Mouse (Mus musculus) layer of hippocampus, postnatal 14 days (tissue): ENCODE measurements around the gene Ang. TPM values are rescaled to one million over a fixed set of nuclear protein-coding genes. Genes with fewer than 3 reads are reported as not detected.

Source experiments
- DNase-seq, 2 experiments: peaks; one replicate each; pipeline ENCODE4 v3.0.0; 2021 to 2022; ENCODE audit warnings: low spot score in 2 of 2, mixed read lengths in 1 of 2
- long read RNA-seq, 2 experiments: library from polyadenylated mRNA; stranded (forward); transcript quantifications; one replicate each; pipeline ENCODE4 v2.0.0; 2021
- total RNA-seq, 2 experiments: library from RNA; stranded (reverse); gene quantifications; 2 replicates each; pipeline ENCODE4 v1.2.3; 2021

The Ang gene
- 1 to 10 TPM; 4.7 to 5.6 TPM for total RNA-seq
- long read RNA-seq, experiment 1, partial matches to known transcripts: 0 of 1 reads
- long read RNA-seq, experiment 1, other reads (novel, unspliced or antisense): 0 of 1 reads
- long read RNA-seq, experiment 2, partial matches to known transcripts: 0 of 2 reads
- long read RNA-seq, experiment 2, other reads (novel, unspliced or antisense): 0 of 2 reads

- DNase-seq: peak in 1 of 2 experiments; percentile 34
Observed at GRCm38 (mm10) chr14:51090921-51091900, at the start of gene Ang, which contains the start of gene Rnase4. Gene Ang (plus strand): TSS chr14:51091150. Gene Rnase4 (plus strand): TSS chr14:51091077.

DNA sequence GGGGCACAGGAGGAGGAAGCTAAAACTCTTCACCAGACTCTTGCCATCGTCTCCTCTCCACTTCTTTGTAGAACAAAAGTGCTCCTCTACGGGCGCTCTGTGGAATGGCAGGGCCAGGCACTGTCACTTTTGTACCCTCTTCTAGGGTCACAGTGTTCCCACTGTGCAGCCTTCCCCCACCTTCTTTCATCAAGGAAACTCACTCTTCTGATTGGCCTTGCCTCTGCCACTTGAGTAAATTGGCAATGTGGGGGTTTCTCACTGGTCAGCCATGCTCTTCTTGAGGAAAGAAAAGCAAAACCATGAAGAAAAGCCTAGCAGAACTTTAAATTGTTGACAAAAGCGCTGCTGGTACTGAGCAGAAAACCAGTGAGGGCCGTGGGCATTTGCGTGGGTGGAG is 49.2 kb upstream of the Ang start, which contains the start of gene Rnase9:
Gene Rnase9 (minus strand): TSS at position 101 of the 400 bp plus-strand sequence.
- DNase-seq: no peak

DNA sequence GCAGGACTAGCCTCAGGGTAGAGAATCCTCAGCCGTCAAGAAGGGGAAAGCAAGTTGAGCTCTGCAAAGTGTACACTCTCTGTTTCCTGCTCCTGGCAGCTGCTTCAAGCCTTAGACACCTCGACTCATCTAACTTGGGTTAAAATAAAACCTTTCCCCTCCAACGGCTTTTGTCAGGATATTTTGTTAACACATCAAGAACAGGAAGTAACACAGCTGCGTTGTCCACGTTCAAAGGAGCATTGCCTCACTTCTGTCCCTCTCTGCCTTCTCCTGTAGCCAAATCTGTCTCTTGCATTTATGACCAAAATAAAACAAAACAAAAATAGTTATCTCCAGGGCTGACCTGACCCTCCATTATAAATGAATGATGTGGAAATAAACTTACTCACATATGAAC is 43.1 kb upstream of the Ang start:
- no peak for DNase-seq

- DNase-seq: no peak
Observed at GRCm38 (mm10) chr14:51050063-51050462, 40.9 kb upstream of the Ang start, which contains the start of gene Rnase11. Gene Rnase11 (minus strand): TSS chr14:51050163.

- no peak for DNase-seq
Observed at GRCm38 (mm10) chr14:51051941-51052340, 39.0 kb upstream of the Ang start.

- DNase-seq: no peak
Observed at GRCm38 (mm10) chr14:51053176-51053575, 37.8 kb upstream of the Ang start.

DNA sequence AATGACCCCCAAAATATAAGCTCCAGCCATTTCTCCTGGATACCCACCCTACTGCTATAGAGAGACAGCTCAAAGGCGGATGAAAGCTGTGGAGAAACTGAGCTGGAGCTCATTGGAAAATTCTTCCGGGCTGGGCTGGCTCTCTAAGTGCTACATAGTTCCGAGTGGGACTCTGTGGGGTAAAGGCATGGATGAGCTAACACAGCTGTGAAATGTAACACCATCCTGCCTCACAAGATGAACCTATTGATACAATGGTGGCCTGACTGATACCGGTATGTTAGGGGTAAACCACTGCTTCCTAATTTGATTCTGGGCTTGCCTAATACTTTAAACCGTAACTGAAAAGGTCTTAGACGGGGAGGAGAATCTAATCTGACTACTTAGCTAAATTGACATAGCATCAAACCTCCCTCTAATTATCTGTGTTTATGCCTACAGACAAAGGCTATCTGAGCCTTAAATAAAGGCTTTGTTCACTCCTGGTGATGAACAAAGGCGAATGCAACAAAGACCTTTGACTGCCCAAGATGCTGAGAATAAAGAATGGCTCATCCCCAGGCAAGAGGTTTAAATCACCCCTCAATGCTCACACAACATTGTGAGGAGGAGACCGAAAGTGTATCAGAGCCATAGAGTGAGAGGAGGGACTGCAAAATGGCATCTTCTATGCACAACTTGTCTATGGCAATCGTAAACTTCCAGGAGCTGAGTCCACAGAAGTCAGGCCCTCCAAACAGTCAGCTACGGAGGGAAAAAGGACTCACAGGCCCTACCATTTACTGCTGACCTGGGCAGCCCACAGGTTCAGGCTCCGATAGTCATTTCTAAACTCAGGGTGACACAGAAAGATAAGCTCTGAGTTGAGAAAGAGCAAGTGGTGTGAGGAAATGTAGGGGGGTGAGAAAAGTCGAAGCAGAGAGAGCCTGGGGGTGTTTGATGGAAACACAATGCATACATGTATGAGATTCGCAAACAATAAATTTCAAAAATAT is 36.4 kb upstream of the Ang start:
- DNase-seq: no peak

GRCm38 (mm10) chr14:51057401-51057831 is 33.5 kb upstream of the Ang start, which contains the start of gene Rnase12:
Gene Rnase12 (minus strand): TSS chr14:51057661.
- no peak for DNase-seq

GRCm38 (mm10) chr14:51060761-51061160 is 30.2 kb upstream of the Ang start:
- no peak for DNase-seq

GRCm38 (mm10) chr14:51068956-51069355 is 22.0 kb upstream of the Ang start:
- DNase-seq: no peak

DNA sequence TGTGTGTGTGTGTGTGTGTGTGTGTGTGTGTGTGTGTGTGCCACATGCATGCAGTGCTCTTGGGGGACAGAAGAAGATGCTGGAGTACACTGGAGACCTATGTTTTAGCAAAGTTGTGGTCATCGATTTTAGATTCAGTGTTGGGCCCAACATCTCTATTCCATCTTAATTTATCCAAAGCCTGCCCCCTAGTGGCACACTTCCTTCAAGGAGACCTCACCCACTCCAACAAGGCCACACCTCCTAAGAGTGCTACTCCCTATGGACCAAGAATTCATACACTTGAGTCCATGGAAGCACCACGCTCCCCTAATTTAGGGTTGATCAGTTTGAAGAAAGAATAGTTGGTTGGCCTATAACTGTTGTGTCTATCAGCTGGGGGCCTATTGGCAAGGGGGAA is 21.3 kb upstream of the Ang start:
- no peak for DNase-seq

- DNase-seq: no peak
Observed at GRCm38 (mm10) chr14:51074335-51074734, 16.6 kb upstream of the Ang start, which contains the start of gene Olfr750. Gene Olfr750 (minus strand): TSS chr14:51074435.

- DNase-seq: no peak
Observed at GRCm38 (mm10) chr14:51079180-51079579, 11.8 kb upstream of the Ang start.

DNA sequence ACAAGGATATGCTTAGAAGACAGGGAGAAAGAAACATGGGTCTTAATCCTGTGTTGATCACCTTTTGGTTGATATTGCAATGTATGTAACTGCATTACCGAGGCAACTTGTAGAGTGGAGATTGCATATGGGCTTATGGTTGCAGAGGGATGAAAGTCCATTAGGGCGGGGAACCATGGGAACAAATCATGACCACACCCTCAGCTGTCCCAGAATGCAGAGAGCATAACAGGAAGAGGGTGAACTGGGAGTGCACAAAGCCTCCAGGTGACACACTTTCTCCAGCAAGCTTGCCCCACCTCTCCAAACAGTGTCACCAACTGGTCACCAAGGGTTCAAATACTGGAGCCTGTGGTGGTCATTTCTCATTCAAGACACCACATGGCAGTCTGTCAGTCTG is 9.9 kb upstream of the Ang start:
- DNase-seq: no peak

DNA sequence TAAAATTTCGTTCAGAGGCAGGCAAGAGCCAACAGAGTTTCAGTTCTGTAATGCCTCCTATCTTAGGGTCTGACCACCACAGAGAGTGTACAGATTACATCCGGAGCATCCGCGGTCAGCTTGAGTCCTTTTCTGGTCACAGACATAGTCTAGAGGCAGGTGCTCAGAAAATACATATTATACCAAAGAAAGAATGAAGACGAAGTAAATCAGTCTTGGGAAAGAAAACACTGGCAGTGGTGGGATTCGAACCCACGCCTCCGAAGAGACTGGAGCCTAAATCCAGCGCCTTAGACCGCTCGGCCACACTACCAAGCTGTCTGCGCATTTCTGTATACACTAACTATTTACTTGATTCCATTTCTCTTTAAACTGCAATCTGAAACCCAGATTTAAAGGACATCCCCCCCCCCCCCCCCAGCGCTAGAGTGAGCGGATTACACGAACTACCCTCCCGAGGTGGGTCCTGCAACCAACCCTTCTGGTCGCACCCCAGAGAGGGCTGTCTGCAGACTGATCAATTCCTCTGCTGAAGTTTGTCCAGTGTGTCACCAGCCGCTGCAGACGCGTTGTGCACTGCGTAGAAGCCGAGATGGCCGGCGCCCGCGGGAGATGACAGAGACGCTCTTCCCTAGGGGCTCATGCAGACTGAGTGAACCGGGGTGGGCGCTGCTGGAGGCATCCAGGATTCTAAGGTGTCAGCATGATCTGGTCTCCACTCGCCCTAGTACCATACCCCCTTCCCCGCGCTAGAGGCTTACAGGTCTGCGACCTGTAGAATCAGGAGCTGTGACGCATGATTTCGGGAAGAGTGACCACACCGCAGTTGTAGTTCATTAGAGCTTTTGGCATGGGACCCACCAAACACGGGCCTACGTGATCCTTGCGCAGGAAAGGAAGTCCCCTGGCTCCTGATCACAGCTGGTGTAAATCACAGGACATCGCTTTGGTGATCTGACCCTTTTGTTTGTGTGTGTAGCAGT is 8.1 kb upstream of the Ang start:
- peak; percentile 37 to 65 for DNase-seq

DNA sequence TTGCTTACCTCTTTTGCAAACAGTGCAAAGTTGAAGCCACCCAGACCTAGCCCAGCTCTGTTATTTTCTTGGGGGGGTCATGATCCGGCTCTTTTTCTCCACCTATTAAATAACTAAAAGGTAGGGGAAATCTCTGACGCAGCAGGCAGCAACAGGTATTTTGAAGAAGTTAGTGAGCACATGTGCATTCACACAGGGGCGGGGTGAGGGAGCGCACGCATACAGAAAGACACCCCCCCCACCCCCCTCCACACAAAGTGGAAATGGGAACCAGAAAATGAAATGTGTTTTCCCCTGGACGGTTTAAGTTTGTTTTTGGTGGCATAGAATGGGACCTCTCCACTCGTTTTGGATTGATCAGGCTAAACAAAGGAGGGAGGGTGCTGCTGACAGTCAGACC is 7.1 kb upstream of the Ang start:
- no peak for DNase-seq

GRCm38 (mm10) chr14:51085086-51085485 is 5.9 kb upstream of the Ang start:
- no peak for DNase-seq

- no peak for DNase-seq
Observed at GRCm38 (mm10) chr14:51085911-51086310, 5.0 kb upstream of the Ang start.

DNA sequence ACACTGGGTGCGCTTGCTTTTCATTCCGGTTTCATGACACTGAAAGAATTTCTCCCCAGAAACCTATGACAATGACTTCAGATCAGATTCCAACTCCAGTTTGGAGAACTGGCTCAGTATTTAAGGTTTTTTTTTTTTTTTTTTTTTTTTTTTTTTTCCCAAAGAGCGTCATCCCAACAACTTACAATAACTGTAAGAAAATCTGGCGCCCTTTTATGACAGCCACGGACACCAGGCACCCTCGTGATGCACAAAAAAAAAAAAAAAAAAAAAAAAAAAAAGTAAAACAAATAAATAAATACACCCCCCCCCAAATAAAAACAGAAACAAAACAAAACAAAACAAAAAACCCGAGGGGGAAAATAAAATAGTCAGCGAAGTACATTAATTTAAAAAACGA is 3.2 kb upstream of the Ang start:
- no peak for DNase-seq
